Mouse (Mus musculus) liver (tissue): ENCODE results near the gene Gm21680.
A peak's percentile ranks its signal among the peaks of the same experiment; 100 is the strongest.
"Not testable (repeated sequence)": the region's sequence is repeated elsewhere in the genome, so short reads cannot be mapped to it uniquely, and the experiment has no call there.

ENCODE experiments used
- DNase-seq: peaks from one replicate; pipeline ENCODE4 v3.0.0-alpha.2; 2020; ENCODE audit warnings: mixed read lengths

Gm21680 gene

GRCm38 (mm10) chr5:25972563-25972962 lies at the start of gene Gm21680:
Gm21680 (minus strand) TSS chr5:25972663.
- DNase-seq: not testable (repeated sequence)

DNA sequence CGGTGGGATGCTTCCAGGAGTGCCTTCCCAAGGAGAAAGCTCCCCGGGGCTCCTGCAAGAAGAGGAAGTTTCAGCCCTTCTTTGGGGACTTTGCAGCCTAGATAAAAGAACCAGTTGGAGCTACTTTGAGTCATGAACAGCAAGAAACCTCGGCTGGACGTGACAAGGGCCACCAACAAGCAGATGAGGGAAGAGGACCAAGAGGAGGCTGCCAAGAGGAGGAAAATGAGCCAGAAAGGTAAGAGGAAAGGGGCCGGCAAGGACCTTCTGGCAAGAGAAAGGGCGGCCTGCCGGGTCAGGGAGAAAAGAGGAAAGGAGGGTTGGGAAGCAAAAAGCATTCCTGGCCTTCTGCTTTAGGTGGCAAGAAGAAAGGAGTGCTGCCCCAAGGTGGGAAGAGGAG lies 35.2 kb upstream of the Gm21680 start:
- DNase-seq: not testable (repeated sequence)

DNA sequence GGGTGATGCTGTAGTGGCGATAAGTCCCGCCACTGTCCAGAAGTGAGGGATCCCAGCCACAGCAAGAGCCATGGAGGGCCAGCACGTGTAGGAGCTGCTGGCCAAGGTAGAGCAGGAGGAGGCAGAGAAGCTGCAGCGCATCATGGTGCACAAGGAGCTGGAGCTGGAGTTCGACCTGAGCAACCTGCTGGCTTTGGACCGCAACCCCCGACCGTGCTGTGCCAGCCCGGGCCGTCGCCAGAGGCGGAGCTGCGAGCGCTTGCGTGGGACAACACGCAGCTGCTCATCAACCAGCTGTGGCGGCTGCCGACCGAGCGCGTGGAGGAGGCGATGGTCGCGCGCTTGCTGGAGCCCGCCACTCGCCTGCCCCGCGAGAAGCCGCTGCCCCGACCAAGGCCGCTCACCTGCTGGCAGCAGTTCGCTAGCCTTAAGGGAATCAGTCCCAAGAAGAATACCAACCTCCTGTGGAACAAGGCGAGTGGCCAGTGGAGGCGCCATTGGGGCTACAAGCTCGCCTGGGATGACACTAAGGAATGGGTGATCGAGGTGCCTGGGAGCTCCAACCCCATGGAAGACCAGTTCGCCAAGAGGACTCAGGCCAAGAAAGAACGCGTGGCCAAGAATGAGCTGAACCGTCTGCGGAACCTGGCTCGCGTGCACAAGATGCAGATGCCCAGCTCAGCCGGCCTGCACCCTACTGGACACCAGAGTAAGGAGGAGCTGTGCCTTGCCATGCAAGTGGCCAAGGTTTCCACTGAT lies 34.7 kb upstream of the Gm21680 start:
- peak; percentile 9 for DNase-seq

- not testable (repeated sequence) for DNase-seq
These were observed 32.2 kb upstream of the Gm21680 start, which contains the start of gene Gm1979 for GRCm38 (mm10) chr5:26004698-26005097. Gm1979 (minus strand) TSS chr5:26004798.

- not testable (repeated sequence) for DNase-seq
These were observed 16.1 kb upstream of the Gm21680 start, which contains the start of gene Gm21698 for GRCm38 (mm10) chr5:25988550-25988949. Gm21698 (minus strand) TSS chr5:25988650.

DNA sequence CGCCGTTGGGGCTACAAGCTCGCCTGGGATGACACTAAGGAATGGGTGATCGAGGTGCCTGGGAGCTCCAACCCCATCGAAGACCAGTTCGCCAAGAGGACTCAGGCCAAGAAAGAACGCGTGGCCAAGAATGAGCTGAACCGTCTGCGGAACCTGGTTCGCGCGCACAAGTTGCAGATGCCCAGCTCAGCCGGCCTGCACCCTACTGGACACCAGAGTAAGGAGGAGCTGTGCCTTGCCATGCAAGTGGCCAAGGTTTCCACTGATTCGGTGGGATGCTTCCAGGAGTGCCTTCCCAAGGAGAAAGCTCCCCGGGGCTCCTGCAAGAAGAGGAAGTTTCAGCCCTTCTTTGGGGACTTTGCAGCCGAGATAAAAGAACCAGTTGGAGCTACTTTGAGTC lies 15.4 kb downstream of the Gm21680 start:
- not testable (repeated sequence) for DNase-seq

DNA sequence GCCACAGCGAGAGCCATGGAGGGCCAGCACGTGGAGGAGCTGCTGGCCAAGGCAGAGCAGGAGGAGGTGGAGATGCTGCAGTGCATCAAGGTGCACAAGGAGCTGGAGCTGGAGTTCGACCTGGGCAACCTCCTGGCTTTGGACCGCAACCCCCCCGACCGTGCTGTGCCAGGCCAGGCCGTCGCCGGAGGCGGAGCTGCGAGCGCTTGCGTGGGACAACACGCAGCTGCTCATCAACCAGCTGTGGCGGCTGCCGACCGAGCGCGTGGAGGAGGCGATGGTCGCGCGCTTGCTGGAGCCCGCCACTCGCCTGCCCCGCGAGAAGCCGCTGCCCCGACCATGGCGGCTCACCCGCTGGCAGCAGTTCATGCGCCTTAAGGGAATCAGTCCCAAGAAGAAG lies 15.9 kb downstream of the Gm21680 start:
- DNase-seq: peak; percentile 7

DNA sequence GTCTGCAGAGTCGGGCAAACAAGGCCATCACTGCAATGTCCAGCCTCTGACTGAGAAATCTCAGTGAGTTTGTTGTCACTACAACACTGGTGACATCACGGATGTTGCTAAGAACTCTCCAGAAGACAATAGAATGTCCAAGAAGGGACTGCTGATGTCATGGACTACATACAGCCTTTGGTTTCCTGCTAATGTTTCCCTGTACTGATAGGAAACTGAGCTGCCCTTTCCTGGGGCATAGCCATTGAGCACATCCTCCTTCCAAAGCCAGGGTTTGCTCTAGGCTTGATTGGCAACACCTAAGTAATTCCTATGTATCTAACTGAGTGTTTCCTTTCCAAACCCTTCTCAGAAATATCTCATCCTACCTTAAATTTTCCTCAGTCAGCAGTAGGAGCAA lies 18.1 kb downstream of the Gm21680 start, which contains the start of gene Gm21671:
Gm21671 (minus strand) TSS at position 101 of the 400 bp plus-strand sequence.
- DNase-seq: not testable (repeated sequence)

- not testable (repeated sequence) for DNase-seq
These were observed 27.1 kb downstream of the Gm21680 start for GRCm38 (mm10) chr5:25945391-25945790.

DNA sequence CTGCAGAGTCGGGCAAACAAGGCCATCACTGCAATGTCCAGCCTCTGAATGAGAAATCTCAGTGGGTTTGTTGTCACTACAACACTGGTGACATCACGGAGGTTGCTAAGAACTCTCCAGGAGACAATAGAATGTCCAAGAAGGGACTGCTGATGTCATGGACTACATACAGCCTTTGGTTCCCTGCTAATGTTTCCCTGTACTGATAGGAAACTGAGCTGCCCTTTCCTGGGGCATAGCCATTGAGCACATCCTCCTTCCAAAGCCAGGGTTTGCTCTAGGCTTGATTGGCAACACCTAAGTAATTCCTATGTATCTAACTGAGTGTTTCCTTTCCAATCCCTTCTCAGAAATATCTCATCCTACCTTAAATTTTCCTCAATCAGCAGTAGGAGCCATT lies 30.2 kb downstream of the Gm21680 start, which contains the start of gene Gm21663:
Gm21663 (minus strand) TSS at position 101 of the 400 bp plus-strand sequence.
- not testable (repeated sequence) for DNase-seq
